Mouse (Mus musculus): ENCODE data around the gene Rab1b. TPM values are rescaled to one million over a fixed set of nuclear protein-coding genes. Genes with fewer than 3 reads are reported as not detected.
"Not testable (repeated sequence)": the region's sequence is repeated elsewhere in the genome, so short reads cannot be mapped to it uniquely, and the experiment has no call there.

Gene Rab1b
- total RNA-seq, 2 experiments from 2014 or later: 190 to 204 TPM

GRCm38 (mm10) chr19:5097521-5098362 lies 9.1 kb downstream of the Rab1b start:
- DNase-seq: no peak

DNA sequence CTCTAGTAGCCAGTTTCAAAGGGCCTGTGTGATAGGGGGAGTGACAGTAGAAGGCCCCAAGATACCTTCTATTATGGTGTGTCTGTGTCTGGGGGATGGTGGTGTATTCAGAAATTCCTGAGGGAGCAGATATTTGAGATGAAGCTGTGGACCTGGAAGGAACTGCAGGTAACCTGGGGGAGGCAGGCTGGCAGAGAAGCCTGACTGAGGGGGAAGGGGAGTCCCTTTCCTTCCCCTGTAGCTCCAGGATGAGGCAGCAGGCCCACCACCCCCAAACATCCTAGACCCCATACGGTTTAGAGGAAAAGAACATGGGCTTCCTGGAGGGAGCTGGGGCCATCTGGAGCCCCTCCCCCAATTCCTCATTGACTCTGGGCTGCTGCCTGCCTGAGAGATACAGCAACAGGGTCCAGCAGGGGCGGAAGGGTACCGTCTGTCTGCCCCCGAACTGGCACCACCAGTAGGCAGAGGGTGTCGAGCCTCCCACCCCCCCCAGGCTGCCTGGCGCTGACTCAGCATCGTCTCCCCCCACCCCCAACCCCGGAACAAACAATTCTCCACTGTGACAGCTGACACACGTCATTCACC lies 10.9 kb downstream of the Rab1b start:
- DNase-seq: no peak

- DNase-seq: no peak
Observed at GRCm38 (mm10) chr19:5094746-5095417, 12.0 kb downstream of the Rab1b start.

DNA sequence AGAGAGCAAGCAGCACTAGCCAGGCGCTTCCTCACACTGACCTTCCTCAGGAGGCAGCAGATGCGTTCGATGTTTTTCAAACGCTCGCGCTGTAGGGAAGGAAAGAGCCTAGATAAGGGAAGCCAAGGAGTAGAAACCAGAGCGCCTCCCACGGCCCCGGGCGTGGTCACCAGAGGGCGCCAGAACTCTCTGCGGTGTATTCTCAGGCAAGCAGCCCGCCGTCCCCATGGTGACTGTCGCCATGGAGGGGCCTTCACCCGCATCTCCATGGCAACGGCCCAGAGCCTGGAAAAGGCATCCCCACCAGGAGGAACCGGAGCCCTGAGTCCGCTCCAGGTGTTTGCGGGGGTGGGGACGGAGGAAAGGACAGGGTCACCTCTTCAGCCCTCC lies 12.6 kb downstream of the Rab1b start:
- peak; percentile 88 to 93 for DNase-seq

- DNase-seq: no peak
Observed at GRCm38 (mm10) chr19:5093481-5094242, 13.2 kb downstream of the Rab1b start.

DNA sequence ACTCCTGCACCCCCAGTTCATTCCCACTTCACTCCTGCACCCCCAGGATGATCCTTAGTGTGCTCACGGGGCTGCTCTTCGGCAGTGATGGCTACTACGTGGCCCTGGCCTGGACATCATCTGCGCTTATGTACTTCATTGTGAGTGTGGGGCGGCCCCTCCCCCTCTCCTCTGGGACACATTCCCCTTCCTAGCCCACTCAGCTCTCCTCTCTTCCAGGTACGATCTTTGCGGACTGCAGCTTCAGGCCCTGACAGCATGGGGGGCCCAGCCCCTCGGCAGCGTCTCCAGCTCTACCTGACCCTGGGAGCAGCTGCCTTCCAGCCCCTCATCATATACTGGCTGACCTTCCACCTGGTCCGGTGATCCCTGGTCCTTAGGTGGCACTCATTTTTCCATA lies 14.8 kb downstream of the Rab1b start:
- no peak for DNase-seq

GRCm38 (mm10) chr19:5089324-5089723 lies 17.5 kb downstream of the Rab1b start:
- DNase-seq: no peak

- DNase-seq: peak; percentile 98 to 99
Observed at GRCm38 (mm10) chr19:5087884-5088728, 18.8 kb downstream of the Rab1b start, which contains the start of gene Yif1a. Gene Yif1a (plus strand): TSS chr19:5088538.

DNA sequence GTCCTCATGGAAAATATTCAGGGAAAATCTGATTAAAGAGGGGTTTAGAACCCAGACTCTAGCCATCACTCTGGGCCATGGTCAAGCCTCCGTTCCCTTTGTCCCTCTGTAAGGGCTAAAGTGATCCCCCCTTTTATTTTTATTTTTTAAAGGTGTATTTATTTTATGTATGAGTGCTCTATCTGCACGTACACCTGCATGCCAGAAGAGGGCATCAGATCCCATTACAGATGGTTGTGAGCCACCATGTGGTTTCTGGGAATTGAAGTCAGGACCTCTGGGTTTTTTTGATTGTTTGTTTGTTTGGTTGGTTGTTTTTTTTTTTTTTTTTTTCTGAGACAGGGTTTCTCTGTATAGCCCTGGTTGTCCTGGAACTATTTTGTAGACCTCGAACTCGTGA lies 20.3 kb downstream of the Rab1b start:
- not testable (repeated sequence) for DNase-seq

DNA sequence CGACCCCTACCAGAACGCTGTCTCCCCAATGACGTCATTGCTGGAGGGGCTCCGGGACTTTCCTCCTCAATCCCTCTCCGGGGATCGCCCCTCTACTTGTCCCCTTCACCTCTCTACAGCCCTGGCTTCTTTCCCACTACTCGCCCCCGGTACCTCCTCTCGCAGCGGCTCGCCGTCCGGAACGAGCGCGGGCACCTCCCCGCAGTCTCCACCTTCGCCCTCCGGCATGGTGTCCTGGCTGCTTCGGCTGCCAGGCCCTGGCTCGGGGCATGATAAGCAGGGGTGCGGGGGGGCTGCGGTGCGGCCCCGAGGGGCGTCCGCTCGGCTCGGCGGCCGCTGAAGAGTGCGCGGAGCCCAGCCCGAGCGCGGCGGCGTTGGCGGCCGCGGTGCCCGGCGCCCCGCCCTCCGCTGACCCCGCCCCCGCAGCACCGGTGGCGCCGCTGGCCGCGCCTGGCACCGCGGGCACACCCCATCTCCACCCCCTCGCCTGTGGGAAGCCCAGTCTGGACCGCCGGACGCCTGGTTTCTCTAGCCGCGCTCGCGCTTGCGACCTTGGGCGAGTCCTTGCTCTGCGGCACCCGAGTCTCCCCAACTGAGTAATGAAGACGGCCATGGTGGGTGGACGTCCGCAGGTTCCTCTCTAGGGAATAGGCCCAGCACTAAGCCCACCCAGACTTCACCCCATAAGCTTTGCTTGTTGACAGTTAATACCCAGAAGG lies 21.6 kb downstream of the Rab1b start, which contains the start of gene Tmem151a:
Tmem151a (minus strand) TSS at position 387 of the 719 bp plus-strand sequence.
- peak in 1 of 2 experiments; percentile 50 for DNase-seq

DNA sequence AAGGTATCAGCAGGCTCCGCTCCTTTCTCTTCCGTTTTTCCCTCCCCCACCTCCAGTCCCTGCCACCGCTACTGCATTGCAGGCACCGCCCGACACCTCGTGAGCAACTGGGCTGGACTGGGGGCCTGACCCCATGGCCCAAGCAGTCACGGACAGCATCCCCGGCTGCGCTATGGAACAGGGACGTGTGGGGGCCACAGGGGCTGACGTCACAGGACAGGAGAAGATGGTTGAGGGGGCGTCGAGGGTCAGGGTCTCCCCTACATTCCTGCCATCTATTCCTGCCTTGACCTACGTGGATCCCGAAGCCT lies 22.1 kb downstream of the Rab1b start:
- no peak for DNase-seq

- no peak for DNase-seq
Observed at GRCm38 (mm10) chr19:5083961-5084833, 22.7 kb downstream of the Rab1b start.

GRCm38 (mm10) chr19:5082596-5082995 lies 24.3 kb downstream of the Rab1b start:
- no peak for DNase-seq

DNA sequence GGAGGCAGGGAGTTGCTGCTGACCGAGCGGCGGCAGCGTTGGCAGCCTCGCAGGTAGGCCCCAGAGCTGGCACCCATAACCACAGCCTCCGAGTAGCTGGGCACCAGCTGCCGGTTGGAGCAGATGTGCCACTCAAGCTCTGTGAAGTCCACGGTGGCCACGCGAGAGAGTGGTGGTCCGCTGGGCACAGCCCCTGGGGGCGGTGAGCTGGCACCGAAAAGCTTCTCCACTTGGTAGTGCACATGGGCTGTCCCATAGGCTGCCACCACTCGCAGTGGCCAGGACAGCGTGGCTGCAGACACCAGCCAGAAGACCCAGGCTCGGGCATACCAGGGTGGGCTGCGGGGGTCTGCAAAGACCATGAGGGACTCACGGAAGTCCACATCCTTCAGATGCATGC lies 24.9 kb downstream of the Rab1b start:
- no peak for DNase-seq

- no peak for DNase-seq
Observed at GRCm38 (mm10) chr19:5079279-5079678, 27.6 kb downstream of the Rab1b start.

DNA sequence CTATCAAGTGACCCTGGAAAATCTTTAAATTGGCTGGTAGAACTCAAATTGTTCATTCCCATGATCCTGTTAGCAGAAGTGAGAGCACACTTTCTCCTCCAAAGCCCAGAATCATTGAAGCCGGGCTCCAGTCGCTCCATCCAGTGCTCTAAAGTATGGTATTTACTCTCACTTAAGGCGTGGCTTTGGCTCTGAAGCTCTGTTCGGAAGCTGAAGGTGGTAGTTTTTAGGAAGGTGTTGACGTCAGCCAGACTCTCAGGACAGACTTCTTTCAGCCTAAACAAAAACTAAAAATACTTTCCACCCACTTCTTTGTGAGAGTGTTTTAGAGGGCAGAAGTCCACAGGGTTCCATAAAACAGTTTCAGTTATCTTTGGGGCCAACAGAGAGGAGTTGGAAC lies 33.4 kb downstream of the Rab1b start:
- no peak for DNase-seq

GRCm38 (mm10) chr19:5073028-5073427 lies 33.8 kb downstream of the Rab1b start:
- peak in 1 of 2 experiments; percentile 85 for DNase-seq

DNA sequence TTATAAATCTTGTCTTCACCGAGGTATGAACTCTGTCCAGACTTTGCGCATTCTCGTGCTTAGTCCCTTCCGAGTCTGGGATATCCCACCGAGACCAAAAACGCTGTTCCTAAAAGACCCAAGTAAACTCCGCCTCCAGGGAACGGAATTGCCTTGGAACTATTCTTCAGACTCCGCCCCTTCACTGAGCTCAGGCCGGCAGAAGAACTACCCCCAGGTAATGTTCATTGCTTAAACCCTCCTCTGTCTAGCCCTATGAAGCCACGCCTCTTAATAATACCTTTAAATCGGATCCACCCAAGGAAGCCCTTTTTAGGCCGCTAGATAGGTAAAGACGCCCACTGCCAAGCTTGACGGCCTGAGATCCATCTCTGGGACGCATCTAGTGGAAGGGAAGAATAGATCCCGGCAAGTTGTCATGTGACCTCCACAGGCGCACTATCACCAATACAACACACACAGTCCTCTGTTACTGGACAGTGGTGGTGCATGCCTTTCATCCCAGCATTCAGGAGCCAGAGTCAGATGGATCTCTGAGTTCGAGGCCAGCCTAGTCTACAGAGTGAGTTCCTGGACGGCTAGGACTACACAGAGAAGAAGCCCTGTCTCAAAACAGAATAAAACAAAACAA lies 34.4 kb downstream of the Rab1b start:
- peak in 1 of 2 experiments; percentile 44 for DNase-seq

Data from heart, adult 18-20 months (tissue).